Mouse (Mus musculus): ENCODE measurements around the gene Golga4. TPM values are rescaled to one million over a fixed set of nuclear protein-coding genes. Genes with fewer than 3 reads are reported as not detected.

Golga4 gene
- polyA plus RNA-seq, 1 experiment: 17.4 TPM

- WGBS: 87% methylated on average over 6 of the region's 6 CpGs
- TF ChIP-seq POLR2A (IDR thresholded peaks at IDR 0.05; ENCODE audit: borderline replicate concordance, extremely low read depth, low read depth, low read length): no peak
- no peak for TF ChIP-seq CTCF (IDR thresholded peaks at IDR 0.05; ENCODE audit: insufficient read depth, low read length)
- H3K4me3 ChIP-seq (replicated peaks; ENCODE audit: extremely low read depth, low read depth, low read length): no peak overlapping the region
- no peak for DNase-seq
- no peaks in the 10 kb centered on the region for H3K4me1 ChIP-seq (ENCODE audit: control insufficient read depth, insufficient read depth, low read length)
Measured at GRCm38 (mm10) chr9:118536946-118537345, 30.9 kb downstream of the Golga4 start.

DNA sequence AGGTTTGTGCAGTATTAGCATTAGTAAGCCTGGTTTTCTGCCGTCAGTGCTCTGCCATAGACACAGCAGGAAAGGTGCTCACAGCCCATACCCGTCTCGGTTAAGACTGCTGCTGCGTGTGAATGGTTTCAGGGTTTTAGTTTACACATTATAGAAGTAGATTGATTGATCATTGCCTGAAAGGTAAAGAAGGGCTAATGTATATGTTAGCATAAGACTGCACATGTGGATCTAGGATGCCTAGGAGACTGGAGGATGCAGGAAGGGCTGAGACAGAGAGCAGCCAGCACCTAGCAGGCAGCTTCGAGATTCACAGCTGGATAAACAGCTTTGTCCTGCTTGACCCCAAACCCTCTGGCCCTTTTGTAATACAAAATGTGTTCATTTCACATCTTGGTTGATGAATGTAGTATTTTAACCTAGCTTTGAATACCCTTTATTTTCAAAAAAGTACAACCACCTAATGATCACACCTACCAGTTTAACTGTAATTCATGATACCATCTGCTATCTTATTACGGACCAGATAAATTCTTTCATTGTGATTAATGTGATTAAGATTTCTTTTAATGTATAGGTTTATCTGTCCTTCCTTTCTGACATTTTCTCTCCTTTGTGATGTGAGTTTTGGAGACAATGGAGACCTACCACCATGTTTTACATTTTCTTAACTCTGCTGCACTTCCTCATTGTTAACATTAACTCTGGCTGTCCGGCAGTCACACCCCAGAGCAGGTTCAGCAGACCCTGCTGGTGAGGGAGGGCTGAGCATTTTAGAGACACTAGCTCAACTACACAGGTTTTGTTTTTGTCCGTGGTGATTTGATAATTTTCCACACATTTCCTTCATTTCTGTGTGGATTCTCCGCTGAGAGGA lies 31.6 kb downstream of the Golga4 start:
- H3K4me1 ChIP-seq (ENCODE audit: control insufficient read depth, insufficient read depth, low read length): no peaks in the 10 kb centered on the region
- WGBS: 83% methylated on average over 9 of the region's 9 CpGs
- no peak for TF ChIP-seq CTCF (IDR thresholded peaks at IDR 0.05; ENCODE audit: insufficient read depth, low read length)
- TF ChIP-seq POLR2A (IDR thresholded peaks at IDR 0.05; ENCODE audit: borderline replicate concordance, extremely low read depth, low read depth, low read length): no peak
- DNase-seq: no peak
- no peak overlapping the region for H3K4me3 ChIP-seq (replicated peaks; ENCODE audit: extremely low read depth, low read depth, low read length)

- no peak for DNase-seq
- TF ChIP-seq POLR2A (IDR thresholded peaks at IDR 0.05; ENCODE audit: borderline replicate concordance, extremely low read depth, low read depth, low read length): no peak
- TF ChIP-seq CTCF (IDR thresholded peaks at IDR 0.05; ENCODE audit: insufficient read depth, low read length): no peak
- Histone ChIP-seq H3K4me3 (replicated peaks; ENCODE audit: extremely low read depth, low read depth, low read length) (no peak overlapping the region), H3K4me1 (ENCODE audit: control insufficient read depth, insufficient read depth, low read length) (peaks cover 4% of the 10 kb centered on the region; the same call in 1 of the 2 replicates)
- WGBS: 93% methylated on average over 8 of the region's 8 CpGs
Measured at GRCm38 (mm10) chr9:118541851-118542250, 35.8 kb downstream of the Golga4 start.

GRCm38 (mm10) chr9:118545146-118545545 lies 39.1 kb downstream of the Golga4 start:
- no peak for TF ChIP-seq POLR2A (IDR thresholded peaks at IDR 0.05; ENCODE audit: borderline replicate concordance, extremely low read depth, low read depth, low read length)
- no peak for TF ChIP-seq CTCF (IDR thresholded peaks at IDR 0.05; ENCODE audit: insufficient read depth, low read length)
- DNase-seq: no peak
- H3K4me3 ChIP-seq (replicated peaks; ENCODE audit: extremely low read depth, low read depth, low read length): no peak overlapping the region
- 36% methylated on average over 6 of the region's 6 CpGs for WGBS
- H3K4me1 ChIP-seq (ENCODE audit: control insufficient read depth, insufficient read depth, low read length): peaks cover 4% of the 10 kb centered on the region; the same call in 1 of the 2 replicates

- 89% methylated on average over 12 of the region's 12 CpGs for WGBS
Measured at GRCm38 (mm10) chr9:118548651-118549050, 42.6 kb downstream of the Golga4 start.

DNA sequence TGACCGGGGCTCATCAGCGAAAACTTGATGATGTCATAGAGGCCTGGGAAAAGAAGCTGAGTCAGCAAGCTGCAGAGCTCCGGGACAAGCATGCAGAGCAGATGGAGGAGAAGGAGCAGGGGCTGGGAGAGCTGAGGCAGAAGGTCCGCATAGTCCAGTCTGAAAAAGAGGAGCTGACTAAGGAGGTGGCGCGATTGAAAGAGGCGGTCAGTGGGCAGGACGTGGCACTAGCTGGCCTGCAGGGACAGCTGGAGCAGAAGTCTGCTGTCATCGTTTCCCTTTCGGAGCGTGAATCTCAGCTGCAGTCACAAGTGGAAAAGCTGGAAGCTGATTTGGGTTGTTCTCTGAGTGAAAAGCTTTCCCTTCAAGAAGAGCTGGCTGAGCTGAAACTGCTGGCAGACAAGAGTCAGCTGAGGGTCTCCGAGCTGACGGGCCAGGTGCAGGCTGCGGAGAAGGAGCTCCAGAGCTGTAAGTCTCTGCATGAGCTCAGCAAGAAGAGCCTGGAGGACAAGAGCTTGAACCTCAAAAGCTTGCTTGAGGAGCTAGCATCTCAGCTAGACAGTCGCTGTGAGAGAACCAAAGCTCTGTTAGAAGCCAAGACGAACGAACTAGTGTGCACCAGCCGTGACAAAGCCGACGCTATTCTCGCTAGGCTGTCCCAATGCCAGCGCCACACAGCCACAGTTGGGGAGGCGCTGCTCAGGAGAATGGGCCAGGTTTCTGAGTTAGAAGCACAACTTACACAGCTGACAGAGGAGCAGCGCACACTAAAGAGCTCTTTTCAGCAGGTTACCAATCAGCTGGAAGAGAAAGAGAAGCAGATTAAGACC lies 51.1 kb downstream of the Golga4 start:
- 76% methylated on average over 24 of the region's 24 CpGs for WGBS
- TF ChIP-seq POLR2A (IDR thresholded peaks at IDR 0.05; ENCODE audit: borderline replicate concordance, extremely low read depth, low read depth, low read length) (no peak), CTCF (IDR thresholded peaks at IDR 0.05; ENCODE audit: insufficient read depth, low read length) (no peak)

More at GRCm38 (mm10) chr9:118548651-118549050, 42.6 kb downstream of the Golga4 start:
- Histone ChIP-seq H3K4me1 (ENCODE audit: control insufficient read depth, insufficient read depth, low read length) (peaks cover 4% of the 10 kb centered on the region; the same call in 1 of the 2 replicates), H3K4me3 (replicated peaks; ENCODE audit: extremely low read depth, low read depth, low read length) (no peak overlapping the region)
- TF ChIP-seq CTCF (IDR thresholded peaks at IDR 0.05; ENCODE audit: insufficient read depth, low read length): no peak
- no peak for TF ChIP-seq POLR2A (IDR thresholded peaks at IDR 0.05; ENCODE audit: borderline replicate concordance, extremely low read depth, low read depth, low read length)
- no peak for DNase-seq

GRCm38 (mm10) chr9:118563356-118563755 lies 57.3 kb downstream of the Golga4 start:
- Histone ChIP-seq H3K4me3 (replicated peaks; ENCODE audit: extremely low read depth, low read depth, low read length) (no peak overlapping the region), H3K4me1 (ENCODE audit: control insufficient read depth, insufficient read depth, low read length) (no peaks in the 10 kb centered on the region)
- TF ChIP-seq POLR2A (IDR thresholded peaks at IDR 0.05; ENCODE audit: borderline replicate concordance, extremely low read depth, low read depth, low read length) (no peak), CTCF (IDR thresholded peaks at IDR 0.05; ENCODE audit: insufficient read depth, low read length) (no peak)
- no peak for DNase-seq
- 96% methylated on average over 11 of the region's 11 CpGs for WGBS

More for the DNA sequence above, 51.1 kb downstream of the Golga4 start:
- DNase-seq: no peak
- Histone ChIP-seq H3K4me1 (ENCODE audit: control insufficient read depth, insufficient read depth, low read length) (no peaks in the 10 kb centered on the region), H3K4me3 (replicated peaks; ENCODE audit: extremely low read depth, low read depth, low read length) (no peak overlapping the region)

DNA sequence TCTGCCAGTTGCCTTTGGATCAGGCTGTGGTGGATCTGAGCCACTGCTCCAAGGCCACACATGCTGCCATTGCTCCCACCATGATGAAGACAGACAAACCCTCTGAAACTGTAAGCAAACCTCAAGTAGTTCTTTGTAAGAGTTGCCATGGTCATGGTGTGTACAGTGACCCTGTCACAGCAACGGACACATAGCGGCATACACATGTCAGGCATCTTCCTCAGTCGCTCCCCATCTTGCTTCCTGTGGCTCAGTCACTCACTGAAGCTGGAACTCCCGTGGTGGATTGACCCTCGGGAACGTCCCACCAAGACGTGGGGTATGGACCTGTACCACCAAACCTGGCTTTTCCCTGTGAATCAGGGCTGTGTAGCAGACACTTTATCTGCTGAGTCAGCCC lies 57.8 kb downstream of the Golga4 start:
- Histone ChIP-seq H3K4me3 (replicated peaks; ENCODE audit: extremely low read depth, low read depth, low read length) (no peak overlapping the region), H3K4me1 (ENCODE audit: control insufficient read depth, insufficient read depth, low read length) (no peaks in the 10 kb centered on the region)
- DNase-seq: no peak
- 86% methylated on average over 7 of the region's 7 CpGs for WGBS
- TF ChIP-seq POLR2A (IDR thresholded peaks at IDR 0.05; ENCODE audit: borderline replicate concordance, extremely low read depth, low read depth, low read length) (no peak), CTCF (IDR thresholded peaks at IDR 0.05; ENCODE audit: insufficient read depth, low read length) (no peak)

- TF ChIP-seq CTCF (IDR thresholded peaks at IDR 0.05; ENCODE audit: insufficient read depth, low read length): no peak
- TF ChIP-seq POLR2A (IDR thresholded peaks at IDR 0.05; ENCODE audit: borderline replicate concordance, extremely low read depth, low read depth, low read length): no peak
- no peak for DNase-seq
- no peak overlapping the region for H3K4me3 ChIP-seq (replicated peaks; ENCODE audit: extremely low read depth, low read depth, low read length)
- no peaks in the 10 kb centered on the region for H3K4me1 ChIP-seq (ENCODE audit: control insufficient read depth, insufficient read depth, low read length)
- WGBS: 87% methylated on average over 16 of the region's 16 CpGs
Measured at GRCm38 (mm10) chr9:118564696-118565095, 58.6 kb downstream of the Golga4 start.

All from lung, adult 2 months (tissue).